Mouse (Mus musculus) neural tube, embryonic 15.5 days (tissue): ENCODE results near the gene Bcam. TPM values are rescaled to one million over a fixed set of nuclear protein-coding genes. Genes with fewer than 3 reads are reported as not detected.
"Not testable (repeated sequence)": the region's sequence is repeated elsewhere in the genome, so short reads cannot be mapped to it uniquely, and the experiment has no call there.

Experiments used
- ATAC-seq: fragments of 200-750 bp; cut with Nextera tagmentation; 2 replicates; pipeline ENCODE4 v1.8.0; 2017; ENCODE audit warnings: mild to moderate bottlenecking, moderate TSS enrichment, moderate library complexity; ENCODE audit not compliant: low FRiP score
- H3K27ac ChIP-seq: fragments of 300-500 bp; sonication (generic); replicated peaks from 2 replicates; pipeline ENCODE4 v1.5.1; 2015; ENCODE audit warnings: mild to moderate bottlenecking, inconsistent platforms
- H3K27me3 ChIP-seq: fragments of 300-500 bp; sonication (generic); replicated peaks from 2 replicates; pipeline ENCODE4 v1.6.1; 2015; ENCODE audit warnings: inconsistent platforms
- H3K36me3 ChIP-seq: fragments of 300-500 bp; sonication (generic); 2 replicates; pipeline ENCODE4 v1.6.1; 2015; ENCODE audit warnings: inconsistent platforms
- H3K4me1 ChIP-seq: fragments of 300-500 bp; sonication (generic); 2 replicates; pipeline ENCODE4 v1.6.1; 2015; ENCODE audit warnings: inconsistent platforms
- H3K4me2 ChIP-seq: fragments of 300-500 bp; sonication (generic); 2 replicates; pipeline ENCODE4 v1.6.1; 2015; ENCODE audit warnings: inconsistent platforms, mild to moderate bottlenecking, moderate library complexity
- H3K4me3 ChIP-seq: fragments of 300-500 bp; sonication (generic); replicated peaks from 2 replicates; pipeline ENCODE4 v1.5.1; 2015; ENCODE audit warnings: mild to moderate bottlenecking, inconsistent platforms
- H3K9ac ChIP-seq: fragments of 300-500 bp; sonication (generic); replicated peaks from 2 replicates; pipeline ENCODE4 v1.6.1; 2015; ENCODE audit warnings: mild to moderate bottlenecking, inconsistent platforms
- H3K9me3 ChIP-seq: fragments of 300-500 bp; sonication (generic); replicated peaks from 2 replicates; pipeline ENCODE4 v1.6.1; 2016; ENCODE audit warnings: inconsistent platforms
- WGBS: fragments of 180-500 bp; shearing (Covaris S2); methylation state at CpG from one replicate; pipeline ENCODE4 v1.1.7; 2015; ENCODE audit warnings: mixed read lengths; 5-methylcytosine and 5-hydroxymethylcytosine counted together
- polyA plus RNA-seq: library from polyadenylated mRNA; unstranded; fragments of >200 nt; fragmentation: Nextera tagmentation; extraction: Ambion mirVana; gene quantifications from 2 replicates; pipeline ENCODE4 v1.2.1, GENCODE M21; 2015

Bcam gene
- polyA plus RNA-seq, 1 experiment from 2014 or later = 26.3 TPM

DNA sequence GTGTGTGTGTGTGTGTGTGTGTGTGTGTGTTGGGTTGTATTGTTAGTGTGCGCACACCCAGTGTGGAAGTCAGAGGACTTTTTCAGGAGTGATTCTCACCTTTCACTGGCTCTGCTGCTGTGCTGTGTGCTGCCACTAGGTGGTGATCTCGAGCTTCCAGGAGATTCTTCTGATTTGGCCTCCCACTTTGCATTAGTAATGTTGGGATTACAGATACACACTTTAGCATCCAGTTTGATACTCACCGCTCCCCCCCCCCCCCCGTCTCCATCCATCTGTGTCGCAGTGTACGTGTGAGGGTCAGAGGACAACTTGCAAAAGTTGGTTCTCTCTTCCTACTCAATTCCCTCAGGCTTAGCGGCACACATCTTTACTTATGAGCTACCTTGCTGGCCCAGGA lies 32.2 kb upstream of the Bcam start:
- no peaks in the 10 kb centered on the region for H3K9me3 ChIP-seq
- H3K9ac ChIP-seq = no peak overlapping the region
- no peaks in the 10 kb centered on the region for H3K36me3 ChIP-seq
- H3K4me2 ChIP-seq = no peak overlapping the region
- WGBS = 18% methylated on average over 7 of the region's 7 CpGs
- no peak overlapping the region for H3K27ac ChIP-seq
- H3K4me1 ChIP-seq = no peaks in the 10 kb centered on the region
- H3K27me3 ChIP-seq = peaks cover 4% of the 10 kb centered on the region; the same call in 1 of the 2 replicates
- ATAC-seq = peak; percentile 69
- H3K4me3 ChIP-seq = no peak overlapping the region

DNA sequence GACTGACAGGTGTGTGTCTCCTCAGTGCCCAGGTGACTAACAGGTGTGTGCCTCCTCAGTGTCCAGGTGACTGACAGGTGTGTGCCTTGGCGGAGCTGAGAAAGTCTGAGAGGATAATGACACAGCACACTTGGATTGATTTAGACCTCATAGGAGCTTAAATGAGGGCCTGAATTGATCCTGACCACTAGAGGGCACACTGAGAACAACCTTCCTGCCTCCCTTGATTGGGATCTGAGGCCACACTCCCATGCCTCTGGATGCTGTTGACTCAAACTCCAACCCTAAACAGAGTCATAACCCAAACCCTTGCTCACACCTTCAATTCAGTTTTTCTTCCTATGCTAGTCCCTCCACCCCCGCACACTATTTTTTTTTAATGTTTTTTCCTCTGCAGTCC lies 29.9 kb upstream of the Bcam start:
- 31% methylated on average over 2 of the region's 2 CpGs for WGBS
- ATAC-seq = no peak
- Histone ChIP-seq H3K9ac (no peak overlapping the region), H3K4me1 (peaks cover 9% of the 10 kb centered on the region; the same call in 1 of the 2 replicates), H3K9me3 (no peaks in the 10 kb centered on the region), H3K4me2 (no peak overlapping the region), H3K36me3 (no peaks in the 10 kb centered on the region), H3K4me3 (no peak overlapping the region), H3K27me3 (peaks cover 23% of the 10 kb centered on the region), H3K27ac (no peak overlapping the region)

- ATAC-seq = no peak
- Histone ChIP-seq H3K4me1 (peaks cover 9% of the 10 kb centered on the region; the same call in 1 of the 2 replicates), H3K9ac (no peak within 1 kb of the TSS), H3K4me2 (peak within 1 kb of the TSS; percentile 19), H3K9me3 (no peaks in the 10 kb centered on the region), H3K4me3 (peak within 1 kb of the TSS; percentile 16), H3K27ac (no peak within 1 kb of the TSS), H3K27me3 (peaks cover 34% of the 10 kb centered on the region), H3K36me3 (no peaks in the 10 kb centered on the region)
- 3% methylated on average over 32 of the region's 32 CpGs for WGBS
Observed at GRCm38 (mm10) chr7:19796697-19797588, 26.1 kb upstream of the Bcam start, which contains the start of gene Cblc. Cblc (minus strand) TSS chr7:19796809.

DNA sequence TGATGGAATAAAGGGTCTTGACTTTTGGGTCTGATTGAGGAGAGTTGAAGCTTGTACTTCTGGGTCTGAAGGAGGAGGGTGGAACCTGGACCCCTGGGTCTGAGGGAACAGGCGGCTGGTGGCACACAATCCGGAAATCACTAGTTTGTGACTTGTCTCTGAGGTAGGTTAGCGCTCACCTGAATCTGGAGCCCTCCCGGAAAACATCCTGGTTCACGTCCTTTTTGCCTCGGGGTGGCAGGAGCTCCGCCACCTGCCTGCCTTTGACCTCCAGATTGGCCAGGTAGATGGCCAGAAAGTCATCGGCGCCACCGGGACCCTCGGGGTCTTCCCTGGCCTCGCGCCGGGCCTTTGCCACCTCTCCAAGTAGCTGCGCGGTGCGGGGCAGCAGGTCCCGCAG lies 25.4 kb upstream of the Bcam start:
- H3K4me2 ChIP-seq = peak overlapping the region; percentile 19
- peaks cover 36% of the 10 kb centered on the region for H3K27me3 ChIP-seq
- no peak overlapping the region for H3K27ac ChIP-seq
- no peaks in the 10 kb centered on the region for H3K9me3 ChIP-seq
- no peaks in the 10 kb centered on the region for H3K36me3 ChIP-seq
- peak overlapping the region; percentile 16 for H3K4me3 ChIP-seq
- no peak for ATAC-seq
- H3K9ac ChIP-seq = no peak overlapping the region
- peaks cover 9% of the 10 kb centered on the region; the same call in 1 of the 2 replicates for H3K4me1 ChIP-seq
- 11% methylated on average over 18 of the region's 18 CpGs for WGBS

GRCm38 (mm10) chr7:19795236-19795635 lies 24.4 kb upstream of the Bcam start:
- Histone ChIP-seq H3K9me3 (no peaks in the 10 kb centered on the region), H3K4me3 (no peak overlapping the region), H3K27me3 (peaks cover 39% of the 10 kb centered on the region), H3K9ac (no peak overlapping the region), H3K4me2 (no peak overlapping the region), H3K36me3 (no peaks in the 10 kb centered on the region), H3K27ac (no peak overlapping the region), H3K4me1 (peaks cover 9% of the 10 kb centered on the region)
- ATAC-seq = no peak
- 63% methylated on average over 2 of the region's 2 CpGs for WGBS

DNA sequence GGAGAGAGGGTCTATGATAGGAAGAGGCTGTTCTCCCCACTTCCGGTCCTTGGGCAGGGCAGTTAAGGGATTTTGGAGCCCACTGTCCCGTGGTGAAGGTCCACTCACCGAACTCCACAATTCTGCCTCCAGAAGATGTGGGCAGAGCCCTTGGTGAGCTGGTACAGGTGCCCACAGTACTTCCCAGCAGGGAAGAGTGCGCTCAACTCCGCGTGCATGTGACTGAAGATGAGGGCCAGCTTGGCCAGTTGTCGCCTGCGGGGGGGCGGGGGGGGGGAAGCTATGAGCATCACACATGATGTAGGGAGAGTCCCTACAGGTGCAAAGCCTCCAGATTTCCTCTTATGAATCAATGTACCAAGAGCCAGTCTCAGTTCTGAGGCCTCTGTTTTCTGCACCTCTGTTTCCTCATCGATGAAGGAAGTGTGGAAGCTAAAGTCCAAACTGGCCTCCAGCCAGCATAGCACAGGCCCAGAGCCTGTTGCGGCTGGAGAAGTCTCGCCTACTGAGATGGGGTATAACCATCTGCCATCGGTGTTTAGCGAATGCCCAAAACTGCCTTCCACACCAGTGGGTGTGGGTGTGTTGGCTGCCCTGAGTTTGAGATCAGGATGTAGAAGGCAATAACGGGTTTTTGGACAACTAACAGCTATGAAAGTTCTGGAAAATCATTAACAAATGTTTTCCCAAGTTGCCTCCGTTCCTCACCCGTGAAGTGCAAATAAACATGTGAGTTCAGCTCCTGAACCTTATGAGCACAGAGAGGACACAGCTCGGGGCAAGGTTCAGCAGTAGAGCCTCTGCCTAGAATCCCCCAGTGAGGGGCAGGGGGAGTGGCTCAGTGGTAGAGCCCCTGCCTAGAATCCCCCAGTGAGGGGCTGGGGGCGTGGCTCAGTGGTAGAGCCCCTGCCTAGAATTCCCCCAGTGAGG lies 22.1 kb upstream of the Bcam start:
- Histone ChIP-seq H3K36me3 (no peaks in the 10 kb centered on the region), H3K4me1 (peaks cover 14% of the 10 kb centered on the region), H3K4me2 (no peak overlapping the region), H3K9me3 (no peaks in the 10 kb centered on the region), H3K27ac (no peak overlapping the region), H3K27me3 (peaks cover 43% of the 10 kb centered on the region), H3K4me3 (no peak overlapping the region), H3K9ac (no peak overlapping the region)
- ATAC-seq = no peak
- 91% methylated on average over 19 of the region's 19 CpGs for WGBS

- H3K27ac ChIP-seq, H3K9ac ChIP-seq, H3K36me3 ChIP-seq, H3K9me3 ChIP-seq, H3K4me1 ChIP-seq, H3K4me3 ChIP-seq, ATAC-seq, H3K4me2 ChIP-seq: not testable (repeated sequence)
- peaks cover 32% of the 10 kb centered on the region for H3K27me3 ChIP-seq
- WGBS = 89% methylated on average over 2 of the region's 2 CpGs
Observed at GRCm38 (mm10) chr7:19791504-19791903, 20.7 kb upstream of the Bcam start.

- H3K27ac ChIP-seq = 0 out of 2 replicates have a peak overlapping the region, but pooled peaks have one; percentile 18
- ATAC-seq = peak; percentile 71
- peak overlapping the region; percentile 34 for H3K4me3 ChIP-seq
- H3K27me3 ChIP-seq = peaks cover 18% of the 10 kb centered on the region
- peak overlapping the region; percentile 45; the same call in 1 of the 2 replicates for H3K9ac ChIP-seq
- 2% methylated on average over 19 of the region's 19 CpGs for WGBS
- H3K4me2 ChIP-seq = peak overlapping the region; percentile 82
- H3K36me3 ChIP-seq = no peaks in the 10 kb centered on the region
- H3K4me1 ChIP-seq = peaks cover 5% of the 10 kb centered on the region
- H3K9me3 ChIP-seq = no peaks in the 10 kb centered on the region
Observed at GRCm38 (mm10) chr7:19789904-19790347, 19.1 kb upstream of the Bcam start.

DNA sequence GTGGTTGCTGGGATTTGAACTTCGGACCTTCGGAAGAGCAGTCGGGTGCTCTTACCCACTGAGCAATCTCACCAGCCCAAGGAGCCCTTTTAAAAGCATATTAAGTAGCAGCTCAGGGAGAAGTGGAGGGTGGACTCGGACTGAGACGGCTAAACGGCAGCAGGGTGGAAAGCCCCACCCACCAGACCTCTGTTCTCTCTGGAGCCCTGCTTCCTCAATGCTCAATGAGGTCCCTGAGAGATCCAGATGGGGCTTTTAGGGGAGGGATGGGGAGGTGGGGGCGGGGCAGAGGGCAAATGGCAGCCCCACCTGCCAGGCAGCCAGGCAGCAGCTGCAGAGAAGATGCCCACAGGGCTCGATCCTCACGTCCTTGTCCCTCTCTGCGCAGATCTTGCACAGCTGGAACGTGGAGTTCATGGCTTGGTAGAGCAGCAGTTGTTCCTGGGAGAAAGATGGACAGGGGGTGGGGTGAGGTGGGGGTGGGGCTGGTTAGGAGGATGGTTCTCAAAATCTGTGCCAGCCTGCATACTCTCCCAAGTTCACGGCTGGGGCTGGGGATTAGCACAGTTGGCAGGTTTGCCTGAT lies 15.2 kb upstream of the Bcam start:
- WGBS = 38% methylated on average over 12 of the region's 12 CpGs

GRCm38 (mm10) chr7:19784764-19785535 lies 14.1 kb upstream of the Bcam start:
- Histone ChIP-seq H3K9ac (no peak overlapping the region), H3K4me3 (no peak overlapping the region), H3K4me1 (peaks cover 4% of the 10 kb centered on the region), H3K36me3 (no peaks in the 10 kb centered on the region), H3K27me3 (peaks cover 4% of the 10 kb centered on the region; the same call in 1 of the 2 replicates), H3K27ac (no peak overlapping the region), H3K4me2 (no peak overlapping the region), H3K9me3 (no peaks in the 10 kb centered on the region)
- WGBS = 48% methylated on average over 11 of the region's 11 CpGs
- ATAC-seq = 0 out of 2 replicates have a peak, but pooled peaks have one; percentile 23

More for the DNA sequence above, 15.2 kb upstream of the Bcam start:
- no peak overlapping the region for H3K27ac ChIP-seq
- H3K27me3 ChIP-seq = peaks cover 5% of the 10 kb centered on the region; the same call in 1 of the 2 replicates
- no peak for ATAC-seq
- H3K4me3 ChIP-seq = no peak overlapping the region
- no peaks in the 10 kb centered on the region for H3K9me3 ChIP-seq
- H3K9ac ChIP-seq = no peak overlapping the region
- H3K4me1 ChIP-seq = peaks cover 5% of the 10 kb centered on the region
- no peak overlapping the region for H3K4me2 ChIP-seq
- no peaks in the 10 kb centered on the region for H3K36me3 ChIP-seq
